Mouse (Mus musculus): ENCODE data around the gene Adam1b. TPM values are rescaled to one million over a fixed set of nuclear protein-coding genes. Genes with fewer than 3 reads are reported as not detected.
A peak's percentile ranks its signal among the peaks of the same experiment; 100 is the strongest.

The Adam1b gene
- polyA plus RNA-seq, 1 experiment from 2014 or later = 0.14 TPM

- WGBS = under 1% methylated on average over 45 of the region's 97 CpGs
- DNase-seq (ENCODE audit: low spot score) (peak; percentile 98), ATAC-seq (peak; percentile 96)
- no peaks in the 10 kb centered on the region for H3K9me3 ChIP-seq (ENCODE audit: low read length)
- H3K36me3 ChIP-seq (ENCODE audit: insufficient read depth, low read length) = peaks cover 19% of the 10 kb centered on the region
- H3K9ac ChIP-seq (replicated peaks; ENCODE audit: low read depth) = peak within 1 kb of the TSS; percentile 85
- peaks cover 16% of the 10 kb centered on the region for H3K4me1 ChIP-seq (ENCODE audit: insufficient read depth, low read depth, low read length)
- H3K27me3 ChIP-seq (replicated peaks; ENCODE audit: insufficient read depth, low read length) = no peaks in the 10 kb centered on the region
- peak within 1 kb of the TSS; percentile 96 for H3K27ac ChIP-seq (ENCODE audit: low read length)
- TF ChIP-seq EP300 (IDR thresholded peaks at IDR 0.05) (no peak), CTCF (IDR thresholded peaks at IDR 0.05) (peak; percentile 51)
- H3K4me2 ChIP-seq (replicated peaks; ENCODE audit: low read depth, low read length) = peak within 1 kb of the TSS; percentile 94
- H3K4me3 ChIP-seq (ENCODE audit: low read depth, low read length) = peak within 1 kb of the TSS; percentile 82
These were observed 51.0 kb downstream of the Adam1b start, which contains the start of gene Erp29 for GRCm38 (mm10) chr5:121452026-121452869. Gene Erp29, minus strand, starts transcription at chr5:121452506.

GRCm38 (mm10) chr5:121451644-121452025 is 51.6 kb downstream of the Adam1b start, which contains the start of gene Tmem116:
Gene Tmem116, plus strand, starts transcription at chr5:121451893.
- peak within 1 kb of the TSS; percentile 94 for H3K4me2 ChIP-seq (replicated peaks; ENCODE audit: low read depth, low read length)
- H3K9ac ChIP-seq (replicated peaks; ENCODE audit: low read depth) = peak within 1 kb of the TSS; percentile 85
- WGBS = under 1% methylated on average over 17 of the region's 17 CpGs
- H3K9me3 ChIP-seq (ENCODE audit: low read length) = no peaks in the 10 kb centered on the region
- DNase-seq (ENCODE audit: low spot score) (peak; percentile 56), ATAC-seq (no peak)
- no peaks in the 10 kb centered on the region for H3K27me3 ChIP-seq (replicated peaks; ENCODE audit: insufficient read depth, low read length)
- TF ChIP-seq EP300 (IDR thresholded peaks at IDR 0.05) (no peak), CTCF (IDR thresholded peaks at IDR 0.05) (no peak)
- peak within 1 kb of the TSS; percentile 82 for H3K4me3 ChIP-seq (ENCODE audit: low read depth, low read length)
- H3K36me3 ChIP-seq (ENCODE audit: insufficient read depth, low read length) = peaks cover 25% of the 10 kb centered on the region
- peaks cover 16% of the 10 kb centered on the region for H3K4me1 ChIP-seq (ENCODE audit: insufficient read depth, low read depth, low read length)
- H3K27ac ChIP-seq (ENCODE audit: low read length) = peak within 1 kb of the TSS; percentile 96

GRCm38 (mm10) chr5:121451203-121451602 is 52.0 kb downstream of the Adam1b start:
- Histone ChIP-seq H3K4me1 (ENCODE audit: insufficient read depth, low read depth, low read length) (peaks cover 16% of the 10 kb centered on the region), H3K27ac (ENCODE audit: low read length) (peak overlapping the region; percentile 96; the same call in 1 of the 2 replicates), H3K36me3 (ENCODE audit: insufficient read depth, low read length) (peaks cover 27% of the 10 kb centered on the region), H3K4me3 (ENCODE audit: low read depth, low read length) (peak overlapping the region; percentile 82), H3K9me3 (ENCODE audit: low read length) (no peaks in the 10 kb centered on the region), H3K9ac (replicated peaks; ENCODE audit: low read depth) (peak overlapping the region; percentile 85; the same call in 1 of the 2 replicates), H3K27me3 (replicated peaks; ENCODE audit: insufficient read depth, low read length) (no peaks in the 10 kb centered on the region), H3K4me2 (replicated peaks; ENCODE audit: low read depth, low read length) (peak overlapping the region; percentile 94)
- TF ChIP-seq EP300 (IDR thresholded peaks at IDR 0.05) (no peak), CTCF (IDR thresholded peaks at IDR 0.05) (no peak)
- 15% methylated on average over 8 of the region's 8 CpGs for WGBS
- ATAC-seq (no peak), DNase-seq (ENCODE audit: low spot score) (peak; percentile 35)

- no peak for ATAC-seq
These were observed 52.8 kb downstream of the Adam1b start for GRCm38 (mm10) chr5:121450476-121450875.

More at GRCm38 (mm10) chr5:121450476-121450875, 52.8 kb downstream of the Adam1b start:
- Histone ChIP-seq H3K4me3 (ENCODE audit: low read depth, low read length) (no peak overlapping the region), H3K27me3 (replicated peaks; ENCODE audit: insufficient read depth, low read length) (no peaks in the 10 kb centered on the region), H3K9ac (replicated peaks; ENCODE audit: low read depth) (no peak overlapping the region), H3K9me3 (ENCODE audit: low read length) (no peaks in the 10 kb centered on the region), H3K36me3 (ENCODE audit: insufficient read depth, low read length) (peaks cover 27% of the 10 kb centered on the region), H3K4me1 (ENCODE audit: insufficient read depth, low read depth, low read length) (peaks cover 16% of the 10 kb centered on the region), H3K4me2 (replicated peaks; ENCODE audit: low read depth, low read length) (no peak overlapping the region), H3K27ac (ENCODE audit: low read length) (no peak overlapping the region)
- no peak for TF ChIP-seq CTCF (IDR thresholded peaks at IDR 0.05)
- TF ChIP-seq EP300 (IDR thresholded peaks at IDR 0.05) = no peak
- WGBS = 76% methylated on average over 9 of the region's 9 CpGs
- DNase-seq (ENCODE audit: low spot score) = no peak

Other genes starting within 250 kb of the Adam1b start
- 76.6 and 80.9 TPM in 2 replicates for gene Trafd1, start 117.8 kb downstream of the Adam1b start, polyA plus RNA-seq (2015; fragmentation: Nextera tagmentation; extraction: Ambion mirVana)
- 14.3 and 16.0 TPM in 2 replicates for gene Naa25, start 105.5 kb downstream of the Adam1b start, polyA plus RNA-seq (2015; fragmentation: Nextera tagmentation; extraction: Ambion mirVana)
- 36.1 and 40.4 TPM in 2 replicates for gene Tmem116, start 51.5 kb downstream of the Adam1b start, polyA plus RNA-seq (2015; fragmentation: Nextera tagmentation; extraction: Ambion mirVana)
- gene Erp29, start 50.9 kb downstream of the Adam1b start, polyA plus RNA-seq (2015; fragmentation: Nextera tagmentation; extraction: Ambion mirVana) = 122 and 123 TPM in 2 replicates
- gene Adam1a, start 42.0 kb upstream of the Adam1b start, polyA plus RNA-seq (2015; fragmentation: Nextera tagmentation; extraction: Ambion mirVana) = 1.4 and 1.6 TPM in 2 replicates
- gene Gm42878, start 42.0 kb upstream of the Adam1b start, polyA plus RNA-seq (2015; fragmentation: Nextera tagmentation; extraction: Ambion mirVana) = not detected in 2 replicates
- gene Mapkapk5, start 42.5 kb upstream of the Adam1b start, polyA plus RNA-seq (2015; fragmentation: Nextera tagmentation; extraction: Ambion mirVana) = 39.1 and 42.1 TPM in 2 replicates
- 580 and 606 TPM in 2 replicates for gene Aldh2, start 90.4 kb upstream of the Adam1b start, polyA plus RNA-seq (2015; fragmentation: Nextera tagmentation; extraction: Ambion mirVana)
- 5.8 and 6.4 TPM in 2 replicates for gene Acad12, start 115.5 kb upstream of the Adam1b start, polyA plus RNA-seq (2015; fragmentation: Nextera tagmentation; extraction: Ambion mirVana)
- gene Acad10, start 157.1 kb upstream of the Adam1b start, polyA plus RNA-seq (2015; fragmentation: Nextera tagmentation; extraction: Ambion mirVana) = 3.7 and 4.5 TPM in 2 replicates
- 32.2 and 37.6 TPM in 2 replicates for gene Brap, start 157.1 kb upstream of the Adam1b start, polyA plus RNA-seq (2015; fragmentation: Nextera tagmentation; extraction: Ambion mirVana)
- gene Atxn2, start 207.9 kb upstream of the Adam1b start, polyA plus RNA-seq (2015; fragmentation: Nextera tagmentation; extraction: Ambion mirVana) = 40.6 and 45.3 TPM in 2 replicates